Mouse (Mus musculus): Measurements from ENCODE around the gene Hlcs. TPM values are rescaled to one million over a fixed set of nuclear protein-coding genes. Genes with fewer than 3 reads are reported as not detected.

Gene Hlcs
- polyA plus RNA-seq, 1 experiment from 2014 or later, result 4.0 TPM

- no peak for DNase-seq (ENCODE audit: low spot score)
Measured at GRCm38 (mm10) chr16:94162000-94162399, 151.4 kb downstream of the Hlcs start.

DNA sequence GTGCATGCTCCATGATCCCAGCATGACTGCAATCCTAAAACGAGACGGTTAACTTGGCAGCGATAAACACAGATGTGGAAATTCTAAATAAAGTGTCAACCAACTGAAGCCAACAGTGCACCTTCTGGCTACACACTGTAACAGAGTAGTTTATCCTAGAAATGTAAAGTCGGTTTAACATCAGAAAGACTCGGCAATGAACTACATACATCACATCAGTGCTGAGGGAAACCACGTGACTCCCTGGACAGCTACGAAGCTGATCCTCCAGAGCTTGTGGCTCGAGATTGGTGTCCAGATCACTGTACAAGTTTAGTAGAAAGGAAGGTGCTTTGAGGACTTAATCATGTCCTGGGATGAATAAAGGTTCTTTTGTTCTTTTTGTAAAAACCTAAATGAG lies 155.6 kb downstream of the Hlcs start:
- 70% methylated on average over 8 of the region's 8 CpGs for WGBS
- peaks cover 17% of the 10 kb centered on the region for H3K4me1 ChIP-seq (ENCODE audit: control insufficient read depth, insufficient read depth, low read length)
- no peak overlapping the region for H3K9ac ChIP-seq (ENCODE audit: low read length)
- H3K9me3 ChIP-seq (replicated peaks; ENCODE audit: control insufficient read depth, low read length), result no peaks in the 10 kb centered on the region
- no peak overlapping the region for H3K27ac ChIP-seq (ENCODE audit: low read depth, low read length)
- no peaks in the 10 kb centered on the region for H3K36me3 ChIP-seq (ENCODE audit: control insufficient read depth, insufficient read depth, low read length)
- DNase-seq (ENCODE audit: low spot score) (no peak), ATAC-seq (no peak)
- no peaks in the 10 kb centered on the region for H3K27me3 ChIP-seq (replicated peaks; ENCODE audit: control insufficient read depth, insufficient read depth, low read length)
- no peak overlapping the region for H3K4me3 ChIP-seq (ENCODE audit: low read depth, low read length)
- no peak overlapping the region for H3K4me2 ChIP-seq (ENCODE audit: low read length)

More at GRCm38 (mm10) chr16:94162000-94162399, 151.4 kb downstream of the Hlcs start:
- WGBS, result 39% methylated on average over 6 of the region's 6 CpGs
- no peaks in the 10 kb centered on the region for H3K4me1 ChIP-seq (ENCODE audit: control insufficient read depth, insufficient read depth, low read length)
- no peak overlapping the region for H3K4me2 ChIP-seq (ENCODE audit: low read length)
- H3K9me3 ChIP-seq (replicated peaks; ENCODE audit: control insufficient read depth, low read length), result no peaks in the 10 kb centered on the region
- ATAC-seq, result no peak
- no peaks in the 10 kb centered on the region for H3K27me3 ChIP-seq (replicated peaks; ENCODE audit: control insufficient read depth, insufficient read depth, low read length)
- no peak overlapping the region for H3K4me3 ChIP-seq (ENCODE audit: low read depth, low read length)
- H3K36me3 ChIP-seq (ENCODE audit: control insufficient read depth, insufficient read depth, low read length), result no peaks in the 10 kb centered on the region
- H3K9ac ChIP-seq (ENCODE audit: low read length), result no peak overlapping the region
- H3K27ac ChIP-seq (ENCODE audit: low read depth, low read length), result no peak overlapping the region

DNA sequence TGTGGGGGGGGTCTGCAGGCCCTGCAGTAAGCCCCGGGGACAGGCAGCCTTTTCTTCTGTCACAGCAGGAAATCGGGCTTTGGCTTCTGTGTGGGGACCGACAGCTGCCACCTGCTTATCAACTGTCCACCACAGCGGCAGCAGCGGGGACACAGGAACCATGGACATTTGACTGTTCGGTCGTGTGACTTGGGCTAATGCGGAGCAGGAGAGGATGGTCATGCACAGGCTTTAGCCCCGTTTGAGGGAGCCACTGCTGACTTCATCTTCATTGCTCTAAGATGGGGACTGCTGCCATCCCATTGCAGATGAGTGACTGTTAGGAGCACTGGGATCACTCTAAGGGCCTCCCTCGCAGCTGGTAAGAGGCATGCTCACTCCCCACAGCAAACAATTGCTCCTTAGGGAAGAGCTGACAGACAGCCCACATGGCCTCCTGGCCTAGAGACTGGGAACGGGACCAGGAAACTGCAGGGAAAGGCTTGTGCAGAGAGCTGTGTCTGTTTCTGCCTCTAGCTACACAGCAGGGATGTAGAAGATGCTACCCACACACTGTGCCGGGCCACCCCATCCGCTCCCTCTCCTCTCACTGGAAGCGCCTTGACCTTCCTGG lies 158.2 kb downstream of the Hlcs start:
- Histone ChIP-seq H3K27ac (ENCODE audit: low read depth, low read length) (peak overlapping the region; percentile 39; the same call in 1 of the 2 replicates), H3K4me2 (ENCODE audit: low read length) (peak overlapping the region; percentile 9; the same call in 1 of the 2 replicates)
- peak; percentile 83 for ATAC-seq

GRCm38 (mm10) chr16:94150125-94151103 lies 163.0 kb downstream of the Hlcs start:
- H3K9me3 ChIP-seq (replicated peaks; ENCODE audit: control insufficient read depth, low read length), result no peaks in the 10 kb centered on the region
- H3K27ac ChIP-seq (ENCODE audit: low read depth, low read length), result no peak overlapping the region
- 78% methylated on average over 15 of the region's 15 CpGs for WGBS
- H3K36me3 ChIP-seq (ENCODE audit: control insufficient read depth, insufficient read depth, low read length), result no peaks in the 10 kb centered on the region
- H3K4me1 ChIP-seq (ENCODE audit: control insufficient read depth, insufficient read depth, low read length), result peaks cover 17% of the 10 kb centered on the region
- DNase-seq (ENCODE audit: low spot score) (no peak), ATAC-seq (no peak)
- no peak overlapping the region for H3K4me3 ChIP-seq (ENCODE audit: low read depth, low read length)
- no peaks in the 10 kb centered on the region for H3K27me3 ChIP-seq (replicated peaks; ENCODE audit: control insufficient read depth, insufficient read depth, low read length)
- no peak overlapping the region for H3K4me2 ChIP-seq (ENCODE audit: low read length)
- no peak overlapping the region for H3K9ac ChIP-seq (ENCODE audit: low read length)

More for the DNA sequence above, 158.2 kb downstream of the Hlcs start:
- Histone ChIP-seq H3K9ac (ENCODE audit: low read length) (no peak overlapping the region), H3K4me3 (ENCODE audit: low read depth, low read length) (no peak overlapping the region), H3K36me3 (ENCODE audit: control insufficient read depth, insufficient read depth, low read length) (no peaks in the 10 kb centered on the region), H3K9me3 (replicated peaks; ENCODE audit: control insufficient read depth, low read length) (no peaks in the 10 kb centered on the region), H3K4me1 (ENCODE audit: control insufficient read depth, insufficient read depth, low read length) (peaks cover 17% of the 10 kb centered on the region), H3K27me3 (replicated peaks; ENCODE audit: control insufficient read depth, insufficient read depth, low read length) (no peaks in the 10 kb centered on the region)
- 21% methylated on average over 14 of the region's 14 CpGs for WGBS
- DNase-seq (ENCODE audit: low spot score), result peak; percentile 79

DNA sequence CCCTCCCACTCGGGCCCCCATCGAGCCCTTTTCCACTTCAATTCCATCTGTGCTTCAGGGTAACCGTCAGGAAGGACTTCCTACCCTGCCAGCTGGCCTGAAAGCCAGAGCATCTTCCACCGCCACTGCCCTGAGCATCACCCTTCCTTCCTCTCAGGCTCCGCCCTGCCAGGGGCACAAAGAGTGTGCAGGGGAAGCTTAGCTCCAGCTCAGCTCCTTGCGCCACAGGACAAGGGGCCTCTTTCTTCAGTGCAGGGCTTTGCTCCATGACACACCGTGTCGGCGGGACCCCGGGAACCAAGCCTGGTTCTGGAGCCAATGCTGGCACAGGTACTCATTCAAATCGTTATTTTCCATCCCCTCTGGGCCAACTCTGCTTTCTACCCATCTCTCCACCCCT lies 165.2 kb downstream of the Hlcs start:
- DNase-seq (ENCODE audit: low spot score) (peak; percentile 25), ATAC-seq (no peak)
- 18% methylated on average over 11 of the region's 11 CpGs for WGBS
- Histone ChIP-seq H3K27me3 (replicated peaks; ENCODE audit: control insufficient read depth, insufficient read depth, low read length) (no peaks in the 10 kb centered on the region), H3K4me1 (ENCODE audit: control insufficient read depth, insufficient read depth, low read length) (peaks cover 15% of the 10 kb centered on the region), H3K4me2 (ENCODE audit: low read length) (no peak overlapping the region; the same call in 1 of the 2 replicates), H3K27ac (ENCODE audit: low read depth, low read length) (no peak overlapping the region), H3K4me3 (ENCODE audit: low read depth, low read length) (no peak overlapping the region), H3K36me3 (ENCODE audit: control insufficient read depth, insufficient read depth, low read length) (no peaks in the 10 kb centered on the region), H3K9me3 (replicated peaks; ENCODE audit: control insufficient read depth, low read length) (no peaks in the 10 kb centered on the region), H3K9ac (ENCODE audit: low read length) (no peak overlapping the region)

DNA sequence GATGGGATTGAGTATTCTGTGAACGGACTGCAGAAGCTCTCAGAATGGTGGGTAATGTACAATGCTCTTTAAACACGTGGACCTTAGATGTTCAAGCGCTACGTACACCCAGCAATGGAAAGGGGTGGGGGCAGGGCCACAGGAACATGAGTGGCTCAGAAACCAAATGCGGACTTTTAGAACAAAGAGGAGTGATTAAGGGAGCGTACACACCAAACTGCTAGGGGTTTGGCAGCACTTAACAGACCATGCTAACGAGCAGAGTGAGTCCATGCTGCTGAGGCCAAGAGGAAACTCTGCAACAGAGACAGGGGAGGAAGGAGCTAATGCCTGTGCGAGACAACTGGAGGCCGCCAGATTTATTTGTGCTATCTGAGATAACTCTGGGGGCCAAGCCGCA lies 170.0 kb downstream of the Hlcs start:
- peak; percentile 79 for ATAC-seq
- H3K4me2 ChIP-seq (ENCODE audit: low read length), result peak overlapping the region; percentile 31

GRCm38 (mm10) chr16:94140746-94141145 lies 172.6 kb downstream of the Hlcs start:
- ATAC-seq (no peak), DNase-seq (ENCODE audit: low spot score) (no peak)
- Histone ChIP-seq H3K27ac (ENCODE audit: low read depth, low read length) (no peak overlapping the region), H3K9me3 (replicated peaks; ENCODE audit: control insufficient read depth, low read length) (no peaks in the 10 kb centered on the region), H3K4me3 (ENCODE audit: low read depth, low read length) (no peak overlapping the region), H3K36me3 (ENCODE audit: control insufficient read depth, insufficient read depth, low read length) (no peaks in the 10 kb centered on the region), H3K27me3 (replicated peaks; ENCODE audit: control insufficient read depth, insufficient read depth, low read length) (no peaks in the 10 kb centered on the region), H3K4me1 (ENCODE audit: control insufficient read depth, insufficient read depth, low read length) (peaks cover 12% of the 10 kb centered on the region), H3K4me2 (ENCODE audit: low read length) (no peak overlapping the region), H3K9ac (ENCODE audit: low read length) (no peak overlapping the region)
- 81% methylated on average over 10 of the region's 10 CpGs for WGBS

More for the DNA sequence above, 170.0 kb downstream of the Hlcs start:
- Histone ChIP-seq H3K4me3 (ENCODE audit: low read depth, low read length) (no peak overlapping the region), H3K36me3 (ENCODE audit: control insufficient read depth, insufficient read depth, low read length) (no peaks in the 10 kb centered on the region), H3K9ac (ENCODE audit: low read length) (peak overlapping the region; percentile 21; the same call in 1 of the 2 replicates), H3K27ac (ENCODE audit: low read depth, low read length) (no peak overlapping the region), H3K9me3 (replicated peaks; ENCODE audit: control insufficient read depth, low read length) (no peaks in the 10 kb centered on the region), H3K4me1 (ENCODE audit: control insufficient read depth, insufficient read depth, low read length) (peaks cover 16% of the 10 kb centered on the region), H3K27me3 (replicated peaks; ENCODE audit: control insufficient read depth, insufficient read depth, low read length) (no peaks in the 10 kb centered on the region)
- 7% methylated on average over 10 of the region's 10 CpGs for WGBS
- peak; percentile 73 for DNase-seq (ENCODE audit: low spot score)

DNA sequence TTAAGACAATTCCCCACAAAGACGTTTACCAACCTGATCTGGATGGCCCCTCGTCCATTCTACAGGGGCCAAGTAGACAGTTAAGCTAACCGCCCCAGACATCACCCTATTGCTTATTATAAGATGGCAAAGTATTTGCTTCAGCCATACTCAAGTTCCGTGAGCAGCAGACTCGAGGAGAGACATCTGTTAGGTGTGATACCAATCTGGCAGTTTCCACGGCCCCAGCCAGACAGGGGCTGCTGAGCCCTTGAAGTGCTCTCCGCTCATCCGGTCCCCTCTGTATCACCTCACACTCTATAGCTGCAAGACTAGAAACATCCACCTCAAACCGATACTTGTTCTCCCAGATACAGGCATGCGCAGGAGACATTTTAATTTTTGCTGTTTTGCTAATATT lies 179.2 kb downstream of the Hlcs start:
- no peak overlapping the region for H3K4me3 ChIP-seq (ENCODE audit: low read depth, low read length)
- no peak overlapping the region for H3K4me2 ChIP-seq (ENCODE audit: low read length)
- H3K9ac ChIP-seq (ENCODE audit: low read length), result no peak overlapping the region
- H3K27me3 ChIP-seq (replicated peaks; ENCODE audit: control insufficient read depth, insufficient read depth, low read length), result no peaks in the 10 kb centered on the region
- no peaks in the 10 kb centered on the region for H3K36me3 ChIP-seq (ENCODE audit: control insufficient read depth, insufficient read depth, low read length)
- ATAC-seq, result no peak
- H3K27ac ChIP-seq (ENCODE audit: low read depth, low read length), result no peak overlapping the region
- 79% methylated on average over 10 of the region's 10 CpGs for WGBS
- 0 out of 2 replicates have a peak, but pooled peaks cover 2% of the 10 kb centered on the region for H3K4me1 ChIP-seq (ENCODE audit: control insufficient read depth, insufficient read depth, low read length)
- DNase-seq (ENCODE audit: low spot score), result peak; percentile 56
- H3K9me3 ChIP-seq (replicated peaks; ENCODE audit: control insufficient read depth, low read length), result no peaks in the 10 kb centered on the region
